Mouse (Mus musculus): ENCODE measurements at regions not wholly inside any gene's neighbourhood (a gene's known extent, or its start where the extent isn't known, plus 50 kb on each side); places are given as distances from the start of the nearest gene placed in this dataset.
A peak's percentile ranks its signal among the peaks of the same experiment; 100 is the strongest.

DNA sequence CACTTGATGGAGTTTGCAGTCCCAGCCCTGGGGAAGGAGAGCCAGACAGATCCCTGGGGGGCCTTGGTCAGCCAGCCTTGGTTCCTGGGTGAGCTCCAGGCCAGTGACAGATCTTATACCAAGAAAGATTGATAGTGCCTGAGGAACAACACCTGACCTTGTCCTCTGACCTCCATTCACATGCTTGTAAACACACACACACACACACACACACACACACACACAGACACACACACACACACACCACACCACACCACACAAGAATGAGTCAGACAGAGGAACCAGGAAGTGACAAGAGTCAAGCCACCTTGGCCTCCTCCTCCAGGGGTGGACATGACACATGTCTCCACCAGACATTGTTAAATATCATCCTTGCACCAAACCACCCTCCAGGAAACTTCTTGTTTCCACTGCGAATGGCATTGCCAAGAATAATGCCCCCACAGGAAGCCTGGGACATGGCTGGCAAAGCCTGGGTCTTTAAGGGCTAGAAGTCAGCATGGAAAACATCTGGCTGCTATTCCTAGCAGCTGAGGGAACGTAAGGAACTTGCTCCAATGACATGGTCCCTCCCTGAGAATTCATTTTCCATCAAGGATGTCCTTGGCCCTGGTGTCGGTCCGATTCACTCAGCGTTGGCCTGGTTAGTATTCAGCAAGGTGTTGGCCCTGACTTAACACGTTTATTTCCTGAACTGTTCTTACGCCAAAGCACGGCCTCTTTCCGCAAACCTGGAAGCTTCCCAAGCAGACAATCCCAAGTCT, 147.9 kb downstream of the Tomm20 start:
- 68% methylated on average over 9 of the region's 9 CpGs for WGBS
- Histone ChIP-seq H3K9me3 (ENCODE audit: low read depth, low read length) (no peaks in the 10 kb centered on the region), H3K4me1 (ENCODE audit: insufficient read depth) (no peaks in the 10 kb centered on the region), H3K4me3 (ENCODE audit: low read depth, low read length) (no peak overlapping the region), H3K36me3 (ENCODE audit: insufficient read depth) (no peaks in the 10 kb centered on the region), H3K27me3 (ENCODE audit: insufficient read depth, low read length) (no peaks in the 10 kb centered on the region), H3K9ac (no peak overlapping the region), H3K4me2 (no peak overlapping the region), H3K27ac (ENCODE audit: low read depth) (no peak overlapping the region)
- TF ChIP-seq CTCF (IDR thresholded peaks at IDR 0.05; ENCODE audit: low read depth): no peak
- ATAC-seq (ENCODE audit: insufficient read depth): no peak
- DNase-seq: no peak

DNA sequence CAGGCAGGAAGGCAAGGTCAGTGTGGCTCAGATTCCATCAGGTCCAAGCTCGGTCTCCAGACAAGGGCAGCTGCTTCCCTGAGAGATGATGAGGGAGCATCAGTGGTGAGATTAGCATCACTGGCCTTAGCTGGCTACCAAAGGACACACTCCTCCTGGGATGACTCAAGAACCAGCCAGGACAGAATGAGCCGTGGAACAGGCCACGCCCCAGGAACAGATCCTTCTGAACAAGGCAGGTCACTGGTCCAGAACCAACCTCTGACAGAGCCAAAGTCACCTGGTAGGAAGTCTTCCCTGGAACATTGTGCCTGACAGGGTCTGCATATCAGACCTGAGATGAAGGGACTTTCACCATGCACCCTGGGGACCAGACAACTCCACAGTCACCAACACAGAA, 152.0 kb downstream of the Tomm20 start:
- TF ChIP-seq CTCF (IDR thresholded peaks at IDR 0.05; ENCODE audit: low read depth): no peak
- Histone ChIP-seq H3K27ac (ENCODE audit: low read depth) (no peak overlapping the region), H3K4me2 (no peak overlapping the region), H3K4me1 (ENCODE audit: insufficient read depth) (peaks cover 4% of the 10 kb centered on the region; the same call in 1 of the 2 replicates), H3K4me3 (ENCODE audit: low read depth, low read length) (no peak overlapping the region), H3K27me3 (ENCODE audit: insufficient read depth, low read length) (no peaks in the 10 kb centered on the region), H3K9me3 (ENCODE audit: low read depth, low read length) (no peaks in the 10 kb centered on the region), H3K36me3 (ENCODE audit: insufficient read depth) (no peaks in the 10 kb centered on the region), H3K9ac (no peak overlapping the region)
- ATAC-seq (ENCODE audit: insufficient read depth) (no peak), DNase-seq (no peak)
- WGBS: 70% methylated on average over 3 of the region's 3 CpGs

DNA sequence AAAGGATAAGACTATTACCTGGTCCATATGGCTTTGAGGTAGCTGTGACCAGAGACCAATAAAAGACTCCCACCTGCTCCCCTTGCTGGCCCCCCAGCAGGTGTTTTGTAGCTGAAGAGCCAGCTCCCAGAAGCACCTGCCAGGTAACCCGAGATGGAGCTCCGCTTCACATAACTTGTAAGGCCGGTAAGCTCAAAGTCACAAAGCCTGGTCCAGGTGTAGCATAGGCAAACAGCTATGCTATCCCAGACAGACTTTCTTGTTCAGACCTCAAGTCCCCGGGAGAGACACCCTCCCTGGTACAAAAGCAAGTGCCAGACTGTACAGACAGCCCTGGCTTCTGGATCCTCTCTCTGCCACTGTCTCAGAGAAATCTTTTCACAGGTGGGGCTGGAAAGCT, 154.6 kb downstream of the Tomm20 start:
- no peaks in the 10 kb centered on the region for H3K27me3 ChIP-seq (ENCODE audit: insufficient read depth, low read length)
- H3K27ac ChIP-seq (ENCODE audit: low read depth): peak overlapping the region; percentile 43; the same call in 1 of the 2 replicates
- no peak overlapping the region for H3K4me2 ChIP-seq
- peaks cover 6% of the 10 kb centered on the region; the same call in 1 of the 2 replicates for H3K4me1 ChIP-seq (ENCODE audit: insufficient read depth)
- H3K9me3 ChIP-seq (ENCODE audit: low read depth, low read length): peaks cover 2% of the 10 kb centered on the region; the same call in 1 of the 2 replicates
- no peak overlapping the region; the same call in 1 of the 2 replicates for H3K9ac ChIP-seq
- ATAC-seq (ENCODE audit: insufficient read depth): 0 out of 2 replicates have a peak, but pooled peaks have one; percentile 35
- no peaks in the 10 kb centered on the region for H3K36me3 ChIP-seq (ENCODE audit: insufficient read depth)
- no peak overlapping the region for H3K4me3 ChIP-seq (ENCODE audit: low read depth, low read length)
- DNase-seq: peak; percentile 46
- no peak for TF ChIP-seq CTCF (IDR thresholded peaks at IDR 0.05; ENCODE audit: low read depth)
- 53% methylated on average over 4 of the region's 4 CpGs for WGBS

DNA sequence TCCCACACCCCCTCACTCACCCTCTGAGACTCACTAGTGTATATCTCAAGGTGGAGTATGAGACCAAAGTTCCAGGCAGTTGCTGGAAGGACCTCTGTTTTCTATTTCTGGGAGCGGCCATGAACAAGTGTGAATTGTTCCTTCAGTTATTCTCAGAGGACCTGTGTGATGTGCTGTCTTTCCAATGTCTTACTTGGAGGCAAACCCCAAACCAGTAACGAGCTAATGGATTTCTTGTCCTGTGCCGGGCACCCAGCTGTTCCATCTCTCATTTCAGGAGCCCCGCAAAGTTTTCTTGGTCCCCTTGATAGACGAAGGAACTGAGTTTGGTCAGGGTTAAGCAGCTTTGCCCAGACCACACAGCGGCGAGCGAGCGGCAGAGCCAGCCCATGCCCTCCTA, 155.4 kb downstream of the Tomm20 start:
- no peak overlapping the region for H3K4me3 ChIP-seq (ENCODE audit: low read depth, low read length)
- no peaks in the 10 kb centered on the region for H3K36me3 ChIP-seq (ENCODE audit: insufficient read depth)
- no peak overlapping the region for H3K27ac ChIP-seq (ENCODE audit: low read depth)
- WGBS: 90% methylated on average over 9 of the region's 9 CpGs
- no peak for TF ChIP-seq CTCF (IDR thresholded peaks at IDR 0.05; ENCODE audit: low read depth)
- peaks cover 7% of the 10 kb centered on the region; the same call in 1 of the 2 replicates for H3K9me3 ChIP-seq (ENCODE audit: low read depth, low read length)
- ATAC-seq (ENCODE audit: insufficient read depth): no peak
- peaks cover 6% of the 10 kb centered on the region; the same call in 1 of the 2 replicates for H3K4me1 ChIP-seq (ENCODE audit: insufficient read depth)
- no peaks in the 10 kb centered on the region for H3K27me3 ChIP-seq (ENCODE audit: insufficient read depth, low read length)
- H3K9ac ChIP-seq: no peak overlapping the region
- DNase-seq: no peak
- no peak overlapping the region for H3K4me2 ChIP-seq

DNA sequence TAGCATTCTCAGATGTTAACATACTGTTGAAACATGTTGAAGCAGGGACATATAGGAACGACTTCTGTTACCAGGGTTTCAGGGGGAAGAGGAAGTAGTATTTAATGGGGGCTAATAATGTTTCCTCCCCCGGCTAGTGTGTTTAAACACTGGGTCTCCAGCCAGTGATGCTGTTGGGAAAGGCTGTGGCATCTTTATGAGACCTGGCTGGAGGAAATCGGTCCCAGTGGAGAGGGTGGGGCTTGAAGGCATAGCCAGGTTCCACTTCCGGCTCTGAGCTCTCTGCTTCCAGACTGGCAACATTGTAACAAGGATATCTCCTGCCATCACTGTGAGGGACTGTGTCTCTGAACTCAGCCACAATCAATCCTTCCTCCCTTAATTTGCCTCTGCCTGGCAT, 156.6 kb downstream of the Tomm20 start:
- H3K36me3 ChIP-seq (ENCODE audit: insufficient read depth): no peaks in the 10 kb centered on the region
- H3K4me2 ChIP-seq: no peak overlapping the region
- no peak for TF ChIP-seq CTCF (IDR thresholded peaks at IDR 0.05; ENCODE audit: low read depth)
- peaks cover 7% of the 10 kb centered on the region; the same call in 1 of the 2 replicates for H3K9me3 ChIP-seq (ENCODE audit: low read depth, low read length)
- peaks cover 10% of the 10 kb centered on the region; the same call in 1 of the 2 replicates for H3K4me1 ChIP-seq (ENCODE audit: insufficient read depth)
- H3K27me3 ChIP-seq (ENCODE audit: insufficient read depth, low read length): no peaks in the 10 kb centered on the region
- ATAC-seq (ENCODE audit: insufficient read depth) (no peak), DNase-seq (peak; percentile 27)
- H3K4me3 ChIP-seq (ENCODE audit: low read depth, low read length): no peak overlapping the region
- H3K9ac ChIP-seq: no peak overlapping the region
- 23% methylated on average over 4 of the region's 4 CpGs for WGBS
- peak overlapping the region; percentile 80 for H3K27ac ChIP-seq (ENCODE audit: low read depth)

DNA sequence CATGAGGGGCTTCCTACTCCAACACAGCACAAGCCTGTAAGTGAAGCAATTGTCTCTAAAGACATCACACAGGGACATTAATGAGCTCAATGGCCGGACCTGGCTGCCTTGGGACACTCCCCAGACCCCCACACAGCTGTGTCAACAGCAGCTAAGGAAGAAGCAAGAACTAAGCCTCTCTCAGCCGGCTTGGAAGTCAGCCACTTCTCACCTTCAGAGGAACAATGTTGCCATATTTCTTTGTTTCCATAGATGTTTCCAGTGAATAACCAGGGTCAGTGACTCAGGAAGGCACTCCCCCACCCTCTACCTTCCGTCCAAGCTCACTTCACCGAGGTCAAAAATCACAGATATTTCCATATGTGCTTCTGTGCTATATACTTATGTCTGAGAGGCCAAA, 157.0 kb downstream of the Tomm20 start:
- whole genome bisulfite sequencing: 28% methylated on average over 4 of the region's 4 CpGs
- DNase-seq: peak; percentile 54
- H3K4me3 ChIP-seq (ENCODE audit: low read depth, low read length): no peak overlapping the region
- peaks cover 7% of the 10 kb centered on the region; the same call in 1 of the 2 replicates for H3K9me3 ChIP-seq (ENCODE audit: low read depth, low read length)
- no peak overlapping the region for H3K4me2 ChIP-seq
- 0 out of 2 replicates have a peak, but pooled peaks have one; percentile 33 for ATAC-seq (ENCODE audit: insufficient read depth)
- no peak overlapping the region for H3K9ac ChIP-seq
- TF ChIP-seq CTCF (IDR thresholded peaks at IDR 0.05; ENCODE audit: low read depth): no peak
- peak overlapping the region; percentile 80 for H3K27ac ChIP-seq (ENCODE audit: low read depth)
- no peaks in the 10 kb centered on the region for H3K27me3 ChIP-seq (ENCODE audit: insufficient read depth, low read length)
- no peaks in the 10 kb centered on the region for H3K36me3 ChIP-seq (ENCODE audit: insufficient read depth)
- H3K4me1 ChIP-seq (ENCODE audit: insufficient read depth): peaks cover 10% of the 10 kb centered on the region; the same call in 1 of the 2 replicates

DNA sequence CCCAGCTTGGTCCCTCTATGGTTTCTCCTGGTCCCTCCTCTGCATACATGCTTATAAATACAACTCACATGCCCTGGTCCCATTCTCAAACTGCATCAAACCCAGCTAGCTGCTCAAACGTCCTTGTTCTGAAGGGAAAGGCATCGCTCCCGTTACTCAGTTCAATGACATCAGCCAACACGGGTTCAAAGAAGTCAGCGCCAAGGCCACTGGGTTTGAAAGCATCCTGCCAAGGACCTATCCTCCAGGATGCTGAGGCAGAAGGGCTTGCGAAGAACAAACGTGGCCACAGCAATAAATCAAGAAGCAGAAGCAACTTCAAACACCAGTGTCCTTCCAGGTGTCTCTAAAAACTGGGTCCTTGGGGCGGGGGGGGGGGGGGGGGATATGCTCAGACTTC, 158.2 kb downstream of the Tomm20 start:
- 64% methylated on average over 8 of the region's 8 CpGs for WGBS
- no peak for TF ChIP-seq CTCF (IDR thresholded peaks at IDR 0.05; ENCODE audit: low read depth)
- ATAC-seq (ENCODE audit: insufficient read depth) (no peak), DNase-seq (no peak)
- H3K27me3 ChIP-seq (ENCODE audit: insufficient read depth, low read length): no peaks in the 10 kb centered on the region
- no peak overlapping the region for H3K4me2 ChIP-seq
- H3K9me3 ChIP-seq (ENCODE audit: low read depth, low read length): peaks cover 7% of the 10 kb centered on the region; the same call in 1 of the 2 replicates
- H3K27ac ChIP-seq (ENCODE audit: low read depth): no peak overlapping the region
- H3K9ac ChIP-seq: no peak overlapping the region
- H3K36me3 ChIP-seq (ENCODE audit: insufficient read depth): no peaks in the 10 kb centered on the region
- peaks cover 10% of the 10 kb centered on the region; the same call in 1 of the 2 replicates for H3K4me1 ChIP-seq (ENCODE audit: insufficient read depth)
- no peak overlapping the region for H3K4me3 ChIP-seq (ENCODE audit: low read depth, low read length)
